In the genomic region with DNA sequence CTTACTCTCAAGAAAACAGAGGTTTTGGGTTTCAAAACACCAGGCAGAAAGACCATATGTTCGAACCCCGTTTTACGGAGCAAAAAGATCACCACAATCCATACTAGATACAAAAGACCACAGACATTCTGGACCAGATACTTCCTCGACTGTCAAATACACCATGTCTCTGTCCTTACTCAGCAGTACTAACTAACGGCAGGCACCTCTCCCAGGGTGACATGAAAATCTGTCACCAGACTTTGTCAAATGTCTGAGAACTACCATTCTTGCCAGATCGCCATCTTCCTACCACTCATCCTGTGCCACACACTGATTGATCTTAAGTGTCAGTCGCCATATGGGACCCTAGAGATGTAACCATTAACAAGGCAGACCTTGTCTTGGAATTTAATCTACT, we compare ENCODE assay signal across 8 mouse cellular contexts. TPM values are rescaled to one million over a fixed set of nuclear protein-coding genes. Genes with fewer than 3 reads are reported as not detected.
DNase-seq lines count a peak whose midpoint lies in the region; ATAC-seq and TF ChIP-seq lines count a peak whose summit lies in the region.

No protein-coding gene starts in this region.

- no peak for ATAC-seq in kidney, postnatal 0 days (replicated peaks; ENCODE audit: low FRiP score, low read depth)
- ATAC-seq in intestine, embryonic 15.5 days = no peak
- no peak for ATAC-seq in neural tube, embryonic 13.5 days (ENCODE audit: low read depth)

- H3K9ac ChIP-seq in kidney, postnatal 0 days (ENCODE audit: low read depth, low read length) = peak overlapping the region; percentile 83
- peak overlapping the region; percentile 78 for H3K9ac ChIP-seq in intestine, embryonic 15.5 days
- peak overlapping the region; percentile 70 for H3K9ac ChIP-seq in neural tube, embryonic 13.5 days

- no peaks in the 10 kb centered on the region for H3K27me3 ChIP-seq in kidney, postnatal 0 days (ENCODE audit: insufficient read depth, low read length)
- no peaks in the 10 kb centered on the region for H3K27me3 ChIP-seq in intestine, embryonic 15.5 days (replicated peaks)
- H3K27me3 ChIP-seq in neural tube, embryonic 13.5 days = no peaks in the 10 kb centered on the region

- H3K4me2 ChIP-seq in kidney, postnatal 0 days (ENCODE audit: low read length) = peak overlapping the region; percentile 89
- peak overlapping the region; percentile 67 for H3K4me2 ChIP-seq in intestine, embryonic 15.5 days (replicated peaks)
- H3K4me2 ChIP-seq in neural tube, embryonic 13.5 days = peak overlapping the region; percentile 99

- no peaks in the 10 kb centered on the region for H3K36me3 ChIP-seq in kidney, postnatal 0 days (ENCODE audit: insufficient read depth, low read length)
- no peaks in the 10 kb centered on the region for H3K36me3 ChIP-seq in intestine, embryonic 15.5 days
- no peaks in the 10 kb centered on the region for H3K36me3 ChIP-seq in neural tube, embryonic 13.5 days

- no peak overlapping the region for H3K27ac ChIP-seq in kidney, postnatal 0 days
- no peak overlapping the region for H3K27ac ChIP-seq in intestine, embryonic 15.5 days
- H3K27ac ChIP-seq in neural tube, embryonic 13.5 days (replicated peaks) = no peak overlapping the region

- TF ChIP-seq CTCF in kidney, postnatal 0 days (IDR thresholded peaks at IDR 0.05; ENCODE audit: low read depth) = no peak

- no peaks in the 10 kb centered on the region for H3K9me3 ChIP-seq in kidney, postnatal 0 days (replicated peaks; ENCODE audit: low read length)
- H3K9me3 ChIP-seq in intestine, embryonic 15.5 days = no peaks in the 10 kb centered on the region
- no peaks in the 10 kb centered on the region for H3K9me3 ChIP-seq in neural tube, embryonic 13.5 days

- 4% methylated on average over 7 of the region's 7 CpGs for WGBS in kidney, postnatal 0 days
- 4% methylated on average over 7 of the region's 7 CpGs for WGBS in intestine, embryonic 15.5 days
- WGBS in neural tube, embryonic 13.5 days = 7% methylated on average over 7 of the region's 7 CpGs

- peak overlapping the region; percentile 94 for H3K4me3 ChIP-seq in kidney, postnatal 0 days (replicated peaks; ENCODE audit: low read depth, low read length)
- peak overlapping the region; percentile 85 for H3K4me3 ChIP-seq in intestine, embryonic 15.5 days (replicated peaks)
- peak overlapping the region; percentile 83 for H3K4me3 ChIP-seq in neural tube, embryonic 13.5 days

- DNase-seq in kidney, postnatal 0 days (ENCODE audit: low spot score) = no peak
- no peak for DNase-seq in kidney, postnatal 4 days
- DNase-seq in embryo, embryonic 11 days = peak; percentile 11
- no peak for DNase-seq in urinary bladder, adult 18-20 months (ENCODE audit: low spot score in 2 of 2)
- no peak for DNase-seq in right cerebral cortex, adult 18-20 months
- DNase-seq in ovary, postnatal 36 days (ENCODE audit: low spot score) = no peak

- H3K4me1 ChIP-seq in kidney, postnatal 0 days (replicated peaks; ENCODE audit: insufficient read depth, low read length) = no peaks in the 10 kb centered on the region; the same call in 1 of the 2 replicates
- peaks cover 14% of the 10 kb centered on the region for H3K4me1 ChIP-seq in intestine, embryonic 15.5 days (replicated peaks)
- peaks cover 10% of the 10 kb centered on the region for H3K4me1 ChIP-seq in neural tube, embryonic 13.5 days (replicated peaks)

RNA-seq across cellular contexts. Expression of gene Mki67, which starts 1.0 kb away (rescaled TPM):
- polyA plus RNA-seq in kidney, postnatal 0 days (2015; fragmentation: Nextera tagmentation; extraction: Ambion mirVana) = 15.4 and 15.6 TPM in 2 replicates
- polyA plus RNA-seq in intestine, embryonic 15.5 days (2015; fragmentation: Nextera tagmentation; extraction: Ambion mirVana) = 37.6 and 38.1 TPM in 2 replicates
- polyA plus RNA-seq in neural tube, embryonic 13.5 days (2015; fragmentation: Nextera tagmentation; extraction: Ambion mirVana) = 5.9 and 8.8 TPM in 2 replicates
